Mouse (Mus musculus) right cerebral cortex, postnatal 36 days (tissue): Measurements from ENCODE around the gene Bicd2.
A peak's percentile ranks its signal among the peaks of the same experiment; 100 is the strongest.
"Not testable (repeated sequence)": the region's sequence is repeated elsewhere in the genome, so short reads cannot be mapped to it uniquely, and the experiment has no call there.

Experiments used
- DNase-seq, 2 experiments: peaks; one replicate each; pipeline ENCODE4 v3.0.0; 2022; ENCODE audit warnings: low spot score in 2 of 2, mixed read lengths in 1 of 2

The Bicd2 gene

DNA sequence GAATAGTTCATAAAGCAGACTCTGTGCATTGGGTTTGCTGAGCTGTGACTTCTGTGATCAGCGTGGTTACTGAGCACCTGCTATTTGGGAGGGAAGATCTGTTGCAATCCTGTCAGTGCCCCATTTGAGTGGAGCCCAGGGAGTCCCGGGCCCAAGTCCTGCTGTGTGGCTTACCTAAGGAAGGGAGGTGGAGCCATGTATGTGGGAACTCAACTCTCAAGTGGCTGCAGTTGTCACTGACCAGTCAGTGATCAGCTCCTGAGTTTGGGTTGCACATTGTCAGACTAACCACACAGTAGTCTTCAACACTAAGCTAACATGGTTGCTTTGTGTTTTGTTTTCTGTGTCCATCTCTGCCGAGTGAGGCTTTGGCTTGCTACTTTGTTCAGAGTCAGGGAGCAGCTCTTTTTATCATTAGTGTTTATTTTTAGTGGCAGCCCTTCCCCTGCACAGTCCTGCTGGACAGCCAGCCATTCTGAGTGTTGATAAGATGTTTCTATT is 19.6 kb downstream of the Bicd2 start:
- DNase-seq: no peak

GRCm38 (mm10) chr13:49362364-49362763 is 21.0 kb downstream of the Bicd2 start:
- DNase-seq: no peak

- DNase-seq: no peak
These were observed 21.4 kb downstream of the Bicd2 start for GRCm38 (mm10) chr13:49362804-49363203.

DNA sequence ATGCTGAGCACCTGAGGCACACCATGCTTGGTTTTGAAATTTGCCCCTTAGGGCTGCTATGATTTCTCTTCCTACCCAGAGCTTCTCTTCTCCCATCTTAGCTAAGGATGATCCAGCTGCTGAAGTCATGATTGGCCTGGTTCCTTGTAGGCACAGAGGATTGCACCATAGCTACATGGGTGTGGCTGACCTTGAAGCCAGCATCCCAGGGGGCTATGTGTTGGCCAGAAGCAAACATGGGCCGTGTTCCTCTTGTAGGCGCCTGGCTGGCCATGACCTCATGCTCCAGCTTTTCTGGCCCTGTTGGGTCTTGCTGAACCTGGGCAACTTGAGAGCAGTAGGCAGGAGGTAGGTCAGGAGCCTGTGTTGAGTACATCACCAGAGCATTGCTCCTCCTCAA is 23.3 kb downstream of the Bicd2 start:
- DNase-seq: no peak

DNA sequence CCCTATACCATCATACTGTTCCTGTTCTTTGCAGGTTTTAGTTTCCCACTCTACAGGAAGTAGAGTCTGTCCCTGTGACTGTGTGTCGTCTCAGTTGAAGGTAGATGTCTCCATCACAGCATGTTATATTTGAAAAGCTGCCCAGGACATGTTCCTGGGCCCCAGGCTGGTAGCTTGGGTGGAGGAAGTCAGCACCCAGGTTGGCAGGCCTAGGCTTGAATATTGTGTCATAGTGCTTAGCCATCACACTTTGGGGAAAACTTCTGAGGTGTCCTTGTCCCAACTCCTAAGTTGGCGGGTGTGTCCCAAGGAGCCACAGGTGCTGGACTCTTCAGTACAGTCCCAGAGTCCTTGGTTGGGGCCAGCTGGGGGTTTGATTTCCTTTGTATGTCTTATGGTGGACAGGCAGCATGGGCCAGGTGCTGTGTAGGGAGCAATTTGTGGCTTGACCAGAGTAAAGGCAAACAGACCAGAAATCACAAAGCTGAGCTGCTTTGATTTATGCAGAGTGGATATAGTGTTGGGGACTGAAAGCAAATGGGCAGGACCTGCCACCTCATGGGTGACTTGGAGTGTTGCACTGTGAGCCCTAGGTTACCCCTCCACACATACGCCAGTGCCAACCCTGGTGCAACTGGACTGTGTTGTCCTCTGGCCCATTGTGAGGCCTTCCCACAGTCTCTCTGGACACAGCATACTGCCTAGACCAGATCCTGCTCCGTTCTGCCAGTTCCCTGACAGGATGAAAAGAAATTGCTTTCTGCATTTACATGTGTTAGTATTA is 26.5 kb downstream of the Bicd2 start:
- no peak for DNase-seq

GRCm38 (mm10) chr13:49369404-49369803 is 28.0 kb downstream of the Bicd2 start:
- DNase-seq: no peak

GRCm38 (mm10) chr13:49370216-49370615 is 28.8 kb downstream of the Bicd2 start:
- DNase-seq: not testable (repeated sequence)

DNA sequence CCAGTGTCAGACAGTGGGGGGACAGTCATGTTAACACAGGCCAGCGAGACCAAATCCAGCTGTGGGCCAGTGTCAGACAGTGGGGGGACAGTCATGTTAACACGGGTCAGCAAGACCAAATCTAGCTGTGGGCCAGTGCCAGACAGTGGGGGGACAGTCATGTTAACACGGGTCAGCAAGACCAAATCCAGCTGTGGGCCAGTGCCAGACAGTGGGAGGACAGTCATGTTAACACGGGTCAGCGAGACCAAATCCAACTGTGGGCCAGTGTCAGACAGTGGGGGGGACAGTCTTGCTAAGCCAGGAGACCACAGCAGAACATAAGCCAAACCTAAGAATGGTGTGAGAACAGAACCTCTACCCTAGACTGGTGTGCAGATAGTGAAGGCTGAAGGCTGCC is 29.5 kb downstream of the Bicd2 start:
- not testable (repeated sequence) for DNase-seq

GRCm38 (mm10) chr13:49371428-49371899 is 30.1 kb downstream of the Bicd2 start:
- peak; percentile 52 to 75 for DNase-seq

- peak; percentile 55 to 71 for DNase-seq
These were observed 31.1 kb downstream of the Bicd2 start for GRCm38 (mm10) chr13:49372370-49373060.

DNA sequence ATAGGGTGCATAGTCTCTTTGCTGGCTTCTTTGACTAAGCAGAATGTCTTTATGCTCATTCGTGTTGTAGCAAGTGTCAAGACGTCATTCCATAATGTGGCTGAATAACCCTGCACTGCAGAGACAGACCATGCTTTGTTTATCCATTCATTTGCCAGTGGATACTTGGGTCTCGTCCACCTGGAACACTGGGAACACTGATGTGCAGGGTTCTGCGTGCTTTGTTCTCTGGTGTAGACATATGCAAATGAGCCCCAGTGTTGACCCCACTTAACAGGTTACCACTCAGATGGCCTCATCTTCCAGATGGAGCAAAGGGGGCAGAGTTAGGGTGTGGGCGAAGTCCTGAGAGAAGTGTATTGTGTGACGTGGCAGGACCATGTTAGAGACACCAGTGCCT is 32.9 kb downstream of the Bicd2 start:
- DNase-seq: no peak

GRCm38 (mm10) chr13:49374730-49375129 is 33.3 kb downstream of the Bicd2 start:
- DNase-seq: no peak

DNA sequence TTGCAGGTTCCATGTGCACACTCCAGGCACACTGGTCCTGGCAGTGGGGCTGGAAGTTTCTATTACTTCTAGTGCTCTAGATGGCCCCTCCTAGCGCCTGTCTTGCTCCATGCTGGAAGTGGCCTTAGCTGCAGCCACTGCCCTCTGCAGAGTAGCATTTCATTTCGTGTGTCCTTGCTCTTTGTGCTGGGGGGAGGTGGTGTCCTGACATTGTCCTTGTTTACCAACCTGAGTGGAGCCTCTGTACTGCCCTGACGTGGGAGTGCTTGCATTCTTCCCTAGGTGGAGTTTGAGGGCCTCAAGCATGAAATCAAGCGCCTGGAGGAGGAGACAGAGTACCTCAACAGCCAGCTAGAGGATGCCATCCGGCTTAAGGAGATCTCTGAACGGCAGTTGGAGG is 36.2 kb downstream of the Bicd2 start:
- DNase-seq: no peak

DNA sequence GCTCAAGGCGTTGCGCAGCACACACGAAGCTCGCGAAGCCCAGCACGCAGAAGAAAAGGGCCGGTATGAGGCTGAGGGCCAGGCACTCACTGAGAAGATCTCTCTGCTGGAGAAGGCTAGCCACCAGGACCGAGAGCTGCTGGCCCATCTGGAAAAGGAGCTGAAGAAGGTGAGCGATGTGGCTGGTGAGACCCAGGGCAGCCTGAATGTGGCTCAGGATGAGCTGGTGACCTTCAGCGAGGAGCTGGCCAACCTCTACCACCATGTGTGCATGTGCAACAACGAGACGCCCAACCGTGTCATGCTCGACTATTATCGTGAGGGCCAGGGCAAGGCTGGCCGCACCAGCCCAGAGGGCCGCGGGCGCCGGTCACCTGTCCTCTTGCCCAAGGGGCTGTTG is 37.9 kb downstream of the Bicd2 start:
- DNase-seq: no peak

- peak; percentile 63 to 64 for DNase-seq
These were observed 39.8 kb downstream of the Bicd2 start for GRCm38 (mm10) chr13:49381230-49381629.

- no peak for DNase-seq
These were observed 41.6 kb downstream of the Bicd2 start for GRCm38 (mm10) chr13:49382997-49383396.

DNA sequence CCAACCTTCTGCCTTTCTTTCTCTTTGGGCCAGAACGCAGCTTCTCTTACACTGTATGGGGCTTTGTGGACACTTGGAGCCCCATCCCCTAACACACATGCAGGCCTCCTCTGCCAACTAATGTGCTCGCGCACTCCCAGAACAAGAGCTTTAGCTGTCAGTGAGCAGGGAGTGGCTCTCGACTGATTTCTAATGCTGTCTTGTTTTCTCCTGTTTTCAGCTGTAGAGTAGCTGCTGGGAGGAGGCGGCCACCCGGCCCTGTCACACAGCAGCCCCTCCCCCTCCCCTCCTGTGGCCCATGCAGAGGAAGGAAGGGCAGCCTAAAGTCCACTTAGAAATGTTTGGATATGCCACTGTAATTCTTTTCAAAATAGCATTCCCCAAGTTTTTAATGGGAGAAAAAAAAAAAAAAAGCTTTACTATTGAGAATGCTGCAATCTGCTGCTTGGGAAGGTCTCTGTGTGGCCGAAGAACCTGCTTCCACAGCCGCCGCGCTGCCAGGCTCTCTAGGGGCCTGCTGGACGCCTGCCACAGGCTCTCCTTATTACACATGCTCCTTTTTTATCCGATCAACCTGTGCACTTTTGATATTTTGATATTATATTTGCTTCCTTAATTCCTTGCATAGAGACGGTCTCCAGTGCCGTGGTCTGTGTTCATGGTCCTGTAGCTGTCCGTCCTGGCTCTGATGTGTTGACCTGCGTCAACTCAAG is 43.5 kb downstream of the Bicd2 start:
- DNase-seq: no peak

- DNase-seq: no peak
These were observed 50.0 kb downstream of the Bicd2 start for GRCm38 (mm10) chr13:49391374-49391773.

GRCm38 (mm10) chr13:49393579-49393978 is 52.2 kb downstream of the Bicd2 start:
- DNase-seq: no peak

DNA sequence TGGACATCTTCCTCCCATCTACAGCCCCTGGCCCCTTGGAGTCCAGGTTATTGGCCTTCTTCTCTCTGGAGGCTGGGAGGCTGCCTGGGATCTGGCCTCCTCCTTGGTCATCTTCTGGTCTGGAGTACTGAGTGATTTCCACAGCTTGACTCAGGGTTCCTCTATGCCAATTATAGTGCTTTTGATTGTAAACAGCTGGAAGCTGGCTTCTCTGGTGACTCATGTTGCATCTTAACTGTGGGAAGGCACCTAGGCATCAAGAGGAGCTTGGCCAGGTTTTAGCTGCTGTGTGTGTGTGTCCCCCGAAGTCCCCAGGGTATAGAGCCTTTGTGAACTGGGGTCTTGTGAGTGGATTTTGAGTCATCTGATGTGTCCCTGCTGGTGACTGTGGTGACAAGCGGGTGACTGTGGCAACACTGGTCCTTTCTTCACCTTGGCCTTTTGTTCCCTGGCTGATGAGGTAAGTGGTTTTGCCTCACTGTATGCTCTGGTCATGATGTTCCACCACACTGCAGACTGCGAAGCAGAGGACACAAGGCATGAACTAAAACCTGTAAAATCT is 53.6 kb downstream of the Bicd2 start:
- DNase-seq: no peak

- no peak for DNase-seq
These were observed 55.4 kb downstream of the Bicd2 start for GRCm38 (mm10) chr13:49396798-49397197.

GRCm38 (mm10) chr13:49398191-49398590 is 56.8 kb downstream of the Bicd2 start:
- no peak for DNase-seq
